Mouse (Mus musculus) embryo, embryonic 10 days (tissue): ENCODE data around the gene Ccdc60.

Experiments
- DNase-seq: peaks from one replicate; pipeline ENCODE4 v3.0.0-alpha.2; 2015; ENCODE audit warnings: low spot score

The Ccdc60 gene

GRCm38 (mm10) chr5:116271511-116272227 lies 17.1 kb downstream of the Ccdc60 start:
- no peak for DNase-seq

DNA sequence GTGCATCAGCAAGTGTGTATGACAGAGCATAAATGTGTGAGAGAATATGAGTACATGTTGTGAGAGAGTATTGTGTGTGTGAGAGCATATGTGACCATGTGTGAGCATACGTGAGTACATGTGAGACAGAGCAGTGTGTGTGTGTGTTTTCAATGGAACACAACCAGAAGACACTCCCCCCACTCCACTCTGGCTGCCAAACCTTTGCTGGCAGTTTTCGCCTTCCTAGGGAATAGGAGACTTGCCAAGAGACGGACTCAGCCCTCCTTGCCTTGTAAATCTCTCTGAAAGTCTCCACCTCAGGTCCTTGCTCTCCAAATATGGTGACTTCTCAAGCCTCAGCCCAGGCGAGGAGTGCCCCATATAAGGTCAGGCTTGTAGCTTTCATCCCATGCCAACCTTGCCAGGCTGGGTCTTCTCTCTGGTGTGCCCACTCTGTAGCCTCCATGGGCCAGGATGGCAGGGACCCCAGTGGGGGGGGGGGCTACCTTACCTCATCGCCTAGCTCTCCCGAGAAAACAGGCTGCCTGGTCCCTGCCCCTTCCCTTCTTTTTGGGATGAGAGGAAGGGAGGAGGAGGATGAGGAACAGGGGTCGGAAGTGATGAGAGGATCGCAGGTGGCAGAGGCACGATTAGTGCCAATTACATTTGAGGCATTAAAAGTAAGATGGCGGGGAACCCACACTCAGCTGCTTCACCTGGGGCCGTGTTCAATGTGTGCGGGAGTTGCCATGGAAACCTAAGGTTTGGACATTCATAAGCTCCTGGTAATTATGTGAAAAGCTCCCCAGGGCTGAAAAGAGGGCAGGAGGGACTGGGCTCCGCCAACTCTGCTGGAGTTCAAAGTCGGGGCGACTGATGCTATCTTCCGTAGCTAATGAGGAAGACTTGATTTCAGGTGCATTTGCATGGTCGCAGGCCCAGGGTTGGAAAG lies 19.3 kb downstream of the Ccdc60 start:
- no peak for DNase-seq

- DNase-seq = no peak
Measured at GRCm38 (mm10) chr5:116262689-116263088, 26.1 kb downstream of the Ccdc60 start.

GRCm38 (mm10) chr5:116261944-116262343 lies 26.8 kb downstream of the Ccdc60 start:
- no peak for DNase-seq

DNA sequence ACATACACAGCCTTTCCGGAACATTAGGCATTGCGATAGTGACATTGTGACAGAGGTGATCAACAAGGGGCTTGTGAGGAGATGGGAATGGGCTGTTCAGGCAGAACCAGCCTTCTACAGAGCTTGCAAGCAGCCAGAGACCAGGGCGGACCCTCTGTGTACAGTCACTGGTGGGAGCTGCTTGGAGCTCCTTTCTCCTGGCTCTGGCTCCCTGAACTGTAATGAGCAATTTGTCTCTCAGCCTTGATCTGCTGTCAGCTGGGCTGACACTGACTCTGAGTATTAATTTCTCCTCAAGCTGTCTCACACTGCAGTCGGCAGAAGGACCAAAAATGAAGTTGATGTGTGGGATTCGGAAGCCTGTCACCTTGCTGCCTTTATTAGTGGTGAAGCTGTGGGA lies 28.4 kb downstream of the Ccdc60 start:
- no peak for DNase-seq

DNA sequence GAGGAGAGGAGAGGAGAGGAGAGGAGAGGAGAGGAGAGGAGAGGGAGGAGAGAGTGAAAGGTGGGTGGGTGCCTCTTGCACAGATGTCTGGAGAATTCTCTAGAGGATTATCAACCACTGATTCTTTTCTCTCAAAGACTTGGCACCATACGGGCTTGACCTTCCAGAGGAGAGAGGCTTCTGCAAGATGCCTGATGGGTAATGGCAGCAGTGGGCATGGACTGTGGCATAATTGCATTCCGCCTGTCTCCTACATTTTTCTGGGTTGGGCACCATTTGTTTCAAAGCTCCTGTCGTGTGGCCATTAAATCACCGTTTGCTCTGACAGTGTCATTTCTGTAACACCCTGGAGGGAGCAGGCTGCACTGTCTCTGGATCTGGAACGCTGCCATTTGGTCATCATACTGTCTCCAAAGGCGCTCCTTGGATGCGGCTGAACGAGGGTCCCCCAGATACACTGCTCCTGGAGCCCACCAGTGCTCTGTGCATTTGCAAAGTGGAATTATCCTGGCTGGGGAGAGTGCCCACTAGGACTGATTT lies 30.4 kb downstream of the Ccdc60 start:
- no peak for DNase-seq

GRCm38 (mm10) chr5:116253914-116254313 lies 34.9 kb downstream of the Ccdc60 start:
- no peak for DNase-seq

GRCm38 (mm10) chr5:116252186-116252585 lies 36.6 kb downstream of the Ccdc60 start:
- no peak for DNase-seq

- DNase-seq = no peak
Measured at GRCm38 (mm10) chr5:116246642-116247041, 42.1 kb downstream of the Ccdc60 start.

DNA sequence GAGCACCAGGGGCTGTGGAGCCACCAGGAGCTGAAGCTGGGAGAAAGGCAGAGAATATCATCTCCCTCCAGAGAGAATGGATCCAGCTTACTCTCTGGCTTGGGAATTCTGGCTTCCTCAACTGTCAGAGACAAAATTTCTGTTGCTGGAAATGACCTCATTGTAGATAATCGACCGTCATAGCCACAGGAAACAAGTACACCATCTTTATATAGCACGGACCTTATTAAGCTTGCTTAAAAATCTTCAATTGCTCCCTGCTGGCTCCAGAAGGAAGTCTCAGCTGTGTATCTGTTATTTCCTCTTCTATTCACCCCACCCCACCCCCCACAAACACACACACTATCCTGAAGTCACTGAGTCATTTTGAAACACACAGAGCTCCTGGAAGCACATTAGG lies 44.3 kb downstream of the Ccdc60 start:
- no peak for DNase-seq

DNA sequence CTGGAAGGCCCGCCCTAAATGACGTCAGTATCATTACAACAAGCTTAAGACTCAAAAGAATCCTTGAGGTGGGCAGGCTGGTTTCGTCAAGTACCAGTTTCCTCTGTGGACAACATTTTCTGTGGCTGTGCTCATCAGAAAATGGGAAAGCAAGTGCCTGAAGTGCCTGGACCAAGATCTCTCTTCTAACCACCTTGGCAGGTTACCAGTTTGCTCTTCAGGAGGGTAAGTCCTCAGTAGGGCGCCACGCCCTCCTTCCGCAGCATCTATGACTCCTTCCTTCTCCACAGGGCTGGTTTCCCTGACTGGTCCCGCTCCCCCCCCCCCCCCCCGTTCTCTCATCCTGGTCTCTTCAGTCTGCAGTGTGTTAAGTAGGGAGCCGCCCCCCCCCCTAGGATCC lies 45.2 kb downstream of the Ccdc60 start:
- DNase-seq = no peak

DNA sequence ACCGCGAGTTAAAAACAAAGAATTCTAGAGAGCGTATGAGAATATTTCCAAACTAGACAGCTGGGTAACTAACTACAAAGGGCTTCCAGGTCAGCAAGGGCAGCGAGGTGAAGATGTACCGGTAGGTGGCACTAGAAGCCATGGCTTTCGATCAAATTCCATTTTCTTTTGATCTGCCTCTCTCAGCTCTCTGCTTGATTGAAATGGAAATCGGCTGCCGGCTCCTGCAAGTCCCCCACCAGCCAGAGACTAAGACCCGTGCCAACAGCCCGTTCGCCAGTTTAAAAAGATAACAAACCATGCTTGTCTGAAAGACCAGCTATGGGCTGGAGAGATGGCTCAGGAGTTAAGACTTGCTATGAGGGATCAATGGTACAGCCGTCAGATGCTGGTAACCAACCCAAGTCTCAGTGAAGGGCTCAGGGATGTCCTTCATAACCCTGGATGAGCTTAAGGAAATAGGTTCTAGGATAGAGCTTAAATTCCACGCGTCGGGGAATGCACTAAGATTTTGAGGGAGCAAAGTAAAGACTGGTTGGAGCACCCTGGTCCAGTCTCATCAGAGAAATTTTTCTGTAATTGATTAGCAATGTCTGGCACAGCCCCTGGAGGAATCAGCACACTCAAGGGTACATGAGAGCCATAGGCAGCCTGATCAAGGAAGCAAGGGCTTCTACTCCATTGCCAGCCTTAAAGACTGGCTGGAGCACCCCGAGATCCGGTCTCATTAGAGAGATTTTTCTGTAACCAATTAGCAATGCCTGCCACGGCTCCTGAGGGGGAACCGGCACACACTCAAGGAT lies 56.7 kb downstream of the Ccdc60 start:
- DNase-seq = peak; percentile 94

GRCm38 (mm10) chr5:116228414-116228813 lies 60.4 kb downstream of the Ccdc60 start:
- DNase-seq = no peak

- DNase-seq = no peak
Measured at GRCm38 (mm10) chr5:116224023-116224422, 64.8 kb downstream of the Ccdc60 start.

GRCm38 (mm10) chr5:116221916-116222315 lies 66.9 kb downstream of the Ccdc60 start:
- no peak for DNase-seq

DNA sequence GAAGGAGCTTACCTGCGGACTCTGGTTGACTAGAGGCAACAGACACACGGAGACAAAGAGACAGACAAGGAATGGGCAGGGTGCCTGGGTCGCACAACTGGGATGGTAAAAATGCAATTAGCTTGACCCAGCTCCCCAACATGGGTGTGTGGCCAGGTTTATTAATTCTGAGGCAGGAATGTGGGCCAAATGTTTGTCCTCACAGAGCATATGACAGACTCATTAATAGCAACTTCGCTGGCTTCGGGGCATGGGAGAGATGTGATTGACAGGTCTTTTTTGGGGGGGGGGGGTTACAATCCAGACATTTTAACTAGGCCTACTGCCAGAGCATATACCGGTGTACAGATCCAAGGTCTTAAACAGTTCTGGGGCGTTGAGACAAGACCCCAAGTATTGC lies 69.5 kb downstream of the Ccdc60 start:
- DNase-seq = no peak

DNA sequence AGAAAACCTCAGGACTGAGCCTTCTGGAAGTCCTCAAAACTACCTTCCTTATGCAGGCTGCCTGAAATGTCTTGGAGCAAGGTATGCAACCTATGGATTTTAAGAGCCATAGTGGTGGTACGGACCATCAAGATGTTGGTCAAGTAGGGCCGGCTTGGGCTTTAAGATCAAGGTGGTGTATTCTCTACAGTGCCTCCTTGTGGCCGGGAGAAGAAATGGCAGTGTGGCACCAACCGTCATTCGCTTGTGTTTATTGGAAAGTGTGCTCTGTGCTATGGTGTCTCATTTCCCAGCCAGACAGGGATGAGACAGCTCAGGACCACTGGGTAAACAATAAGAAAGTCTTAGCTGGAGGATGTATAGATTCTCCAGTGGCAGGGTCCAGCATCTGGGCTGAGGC lies 76.1 kb downstream of the Ccdc60 start:
- peak; percentile 47 for DNase-seq

DNA sequence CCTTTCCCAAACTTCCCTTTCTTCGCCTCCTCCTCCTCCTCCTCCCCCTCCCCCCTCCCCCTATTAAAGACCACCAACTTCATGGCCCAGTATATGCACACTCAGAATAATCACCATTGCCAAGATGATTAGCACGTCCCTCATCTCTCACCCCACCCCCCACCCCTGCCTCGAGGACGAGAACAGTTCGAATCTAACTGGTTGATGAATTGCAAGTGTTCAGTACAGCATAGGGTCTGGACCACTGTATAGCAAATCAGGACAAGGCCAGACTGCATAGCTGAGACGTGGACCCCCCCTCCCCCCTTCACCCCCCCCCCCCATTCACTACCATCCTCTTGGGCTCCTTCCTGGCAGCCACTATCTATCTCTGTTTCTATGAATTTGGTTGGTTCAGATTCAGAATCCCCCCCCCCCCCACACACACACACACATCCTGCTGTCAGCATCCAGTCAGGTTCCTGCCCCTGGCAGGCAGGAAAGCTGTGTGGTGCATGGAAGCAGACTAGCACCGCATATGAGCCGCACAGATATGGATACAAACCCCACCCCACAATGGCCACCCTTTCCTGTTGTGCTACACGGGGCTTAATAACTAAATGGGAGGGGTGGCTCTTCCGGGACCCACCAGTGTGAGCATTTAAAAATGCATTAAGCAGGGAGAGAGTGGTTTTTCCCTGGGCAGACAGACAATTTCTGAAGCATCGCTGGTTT lies 79.2 kb downstream of the Ccdc60 start:
- no peak for DNase-seq

DNA sequence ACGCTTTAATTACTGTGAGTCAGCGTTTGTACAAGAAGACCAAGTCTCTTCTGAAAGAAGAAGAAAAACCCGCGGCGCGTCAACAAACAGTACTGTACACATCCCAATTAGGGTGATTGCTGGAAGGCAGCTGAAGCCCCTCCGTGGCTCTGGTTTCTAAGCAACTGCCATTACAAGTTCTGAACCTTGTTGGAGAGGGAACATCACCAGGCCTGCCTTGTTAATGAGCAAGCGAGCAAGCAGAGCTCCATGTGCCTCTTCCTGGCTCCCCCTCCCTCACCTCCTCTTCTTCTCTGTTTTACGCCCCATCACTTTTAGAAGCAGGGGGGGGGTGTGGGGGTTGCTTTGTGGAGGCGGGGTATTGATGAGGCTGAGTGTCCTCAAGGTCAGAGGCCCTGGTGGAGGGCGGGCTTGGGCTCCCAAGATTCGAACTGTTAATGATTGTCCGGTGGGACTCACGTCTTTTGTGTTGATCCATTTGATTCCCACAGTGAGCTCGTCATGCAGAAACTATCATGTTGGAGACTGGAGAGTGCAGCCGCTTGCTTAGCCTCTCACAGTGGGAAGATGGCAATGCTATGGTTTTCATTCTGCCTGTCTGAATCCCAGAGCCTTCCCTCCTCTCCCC lies 79.9 kb downstream of the Ccdc60 start:
- DNase-seq = peak; percentile 60

- no peak for DNase-seq
Measured at GRCm38 (mm10) chr5:116202692-116203091, 86.1 kb downstream of the Ccdc60 start.

DNA sequence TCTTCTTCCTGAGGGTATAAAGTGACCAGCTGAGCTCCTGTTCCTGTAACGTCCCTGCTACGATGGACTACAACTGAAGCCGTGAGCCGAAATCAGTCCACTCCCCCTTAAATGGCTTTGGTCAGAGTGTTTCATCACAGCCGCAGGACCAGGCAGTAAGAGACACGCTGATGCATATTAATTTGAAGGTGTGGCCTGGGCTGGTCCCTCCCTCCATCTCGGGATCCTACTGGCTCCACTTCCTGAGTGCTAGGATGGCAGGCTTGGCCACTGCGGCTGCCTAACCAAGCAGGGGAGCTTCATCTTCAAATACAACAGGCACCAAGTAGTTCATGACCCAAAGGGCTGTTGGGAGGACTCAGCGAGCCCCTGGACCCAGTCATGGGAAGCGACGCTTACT lies 94.3 kb downstream of the Ccdc60 start:
- peak; percentile 61 for DNase-seq
